Mouse (Mus musculus) gastrocnemius, postnatal 25 days (tissue): Measurements from ENCODE around the gene Timm13. TPM values are rescaled to one million over a fixed set of nuclear protein-coding genes. Genes with fewer than 3 reads are reported as not detected.
A peak's percentile ranks its signal among the peaks of the same experiment; 100 is the strongest.

Experiments used
- DNase-seq: peaks from one replicate; pipeline ENCODE4 v3.0.0; 2022
- long read RNA-seq, 2 experiments: library from polyadenylated mRNA; stranded (forward); transcript quantifications; one replicate each; pipeline ENCODE4 v2.0.0; 2021
- total RNA-seq, 2 experiments: library from RNA; stranded (reverse); gene quantifications; 1 replicate in 1 of 2; 2 replicates in 1 of 2; pipeline ENCODE4 v1.2.3; 2021

Timm13 gene
- 100 to 1,000 TPM; 114 to 125 TPM for total RNA-seq
- long read RNA-seq, experiment 1, transcript Timm13-201 (3 exons, 1,225 nt): major isoform, 431 of 509 reads
- long read RNA-seq, experiment 1, transcript Timm13-204 (3 exons, 542 nt): minor isoform, 18 of 509 reads
- long read RNA-seq, experiment 1, transcript Timm13-203 (3 exons, 471 nt): minor isoform, 5 of 509 reads
- long read RNA-seq, experiment 1, partial matches to known transcripts: 0 of 509 reads
- long read RNA-seq, experiment 1, other reads (novel, unspliced or antisense): 52 of 509 reads
- long read RNA-seq, experiment 2, transcript Timm13-201 (3 exons, 1,225 nt): major isoform, 248 of 283 reads
- long read RNA-seq, experiment 2, transcript Timm13-204 (3 exons, 542 nt): minor isoform, 16 of 283 reads
- long read RNA-seq, experiment 2, partial matches to known transcripts: 0 of 283 reads
- long read RNA-seq, experiment 2, other reads (novel, unspliced or antisense): 18 of 283 reads

DNA sequence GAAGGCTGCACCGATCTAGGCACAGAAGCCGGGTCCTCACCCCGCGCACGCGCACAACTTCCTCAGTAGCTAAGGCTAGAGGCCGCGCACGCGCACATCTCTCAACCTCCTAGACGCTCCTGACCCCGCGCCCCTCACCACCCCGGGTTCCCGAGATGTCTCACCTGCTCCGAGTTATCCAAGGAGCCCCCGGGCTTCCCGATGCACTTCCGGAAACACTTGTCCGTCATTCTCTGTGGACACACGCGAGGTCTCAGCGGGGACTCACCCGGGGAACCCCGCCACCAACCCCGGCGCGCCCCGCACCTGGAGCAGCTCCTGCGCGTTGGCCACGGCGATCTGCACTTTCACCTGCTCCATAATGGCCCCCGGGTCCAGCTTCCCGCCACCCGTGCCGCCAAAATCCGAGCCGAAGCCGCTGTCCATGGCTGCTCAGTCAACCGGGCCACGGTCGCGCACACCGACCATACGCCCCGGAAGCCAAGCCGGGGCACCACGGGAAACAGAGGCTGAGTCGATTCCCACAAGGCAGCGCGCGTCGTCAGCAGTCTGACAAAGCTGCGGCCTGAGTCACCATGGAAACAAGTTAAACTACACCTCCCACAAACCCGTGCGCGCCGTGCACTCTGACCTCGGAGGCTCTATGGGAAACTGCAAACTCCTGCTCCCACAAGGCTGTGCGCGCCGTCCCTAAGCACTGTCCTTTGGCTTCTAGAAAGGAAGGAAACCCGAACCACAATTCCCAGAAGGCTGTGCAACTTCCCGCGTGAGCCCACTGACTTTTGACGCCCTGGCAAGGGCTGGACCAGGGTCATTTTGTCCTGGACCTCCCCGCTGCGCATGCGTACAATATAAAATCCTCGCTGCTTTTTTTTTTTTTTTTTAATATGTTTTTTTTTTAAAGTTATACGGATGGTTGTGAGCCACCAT is at the start of gene Timm13:
Timm13 (minus strand) TSS at position 652 of the 930 bp plus-strand sequence.
- peak; percentile 99 for DNase-seq

GRCm38 (mm10) chr10:80950314-80950713 is 49.5 kb upstream of the Timm13 start:
- no peak for DNase-seq

DNA sequence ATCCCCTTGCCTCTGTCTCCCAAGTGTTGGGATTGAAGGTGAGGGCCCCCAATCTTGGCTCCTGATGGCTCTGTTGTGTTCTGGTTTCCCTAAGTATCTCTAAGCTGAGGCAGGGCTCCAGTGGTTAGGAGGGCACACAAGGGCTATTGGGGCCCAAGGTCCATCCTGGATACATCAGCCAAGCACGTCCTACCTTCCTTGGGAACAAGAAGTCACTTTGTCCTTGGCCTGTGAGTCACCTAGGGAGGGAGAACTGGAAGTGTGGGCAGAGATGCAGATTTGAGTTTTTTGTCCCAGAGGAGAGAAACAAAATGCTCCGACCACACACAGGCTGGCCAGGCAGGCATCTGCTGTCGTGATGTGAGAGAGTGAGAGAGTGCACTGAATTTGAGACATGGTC is 48.3 kb upstream of the Timm13 start:
- DNase-seq: no peak

- DNase-seq: no peak
These were observed 47.8 kb upstream of the Timm13 start for GRCm38 (mm10) chr10:80948570-80948969.

DNA sequence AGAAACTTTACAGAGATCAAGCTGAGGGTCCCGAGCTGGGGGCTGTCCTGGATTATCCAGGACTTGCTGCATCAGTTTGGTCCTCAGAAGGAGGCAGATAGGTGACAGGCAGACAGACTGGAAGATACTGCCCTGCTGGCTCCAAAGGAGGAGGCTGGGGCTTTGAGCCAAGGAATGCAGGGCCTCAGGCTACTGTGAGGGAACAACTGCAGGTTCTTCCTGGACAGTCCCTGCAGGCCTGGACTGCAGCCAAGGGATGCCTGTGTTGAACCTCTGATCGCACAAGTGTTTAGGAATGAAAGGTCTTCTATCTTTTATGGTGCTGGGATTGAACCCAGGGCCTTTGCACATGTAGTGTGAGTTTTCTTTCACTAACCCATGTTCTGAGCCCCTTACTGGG is 47.0 kb upstream of the Timm13 start:
- peak; percentile 53 for DNase-seq

- no peak for DNase-seq
These were observed 46.1 kb upstream of the Timm13 start for GRCm38 (mm10) chr10:80946684-80947437.

- DNase-seq: no peak
These were observed 43.5 kb upstream of the Timm13 start for GRCm38 (mm10) chr10:80944231-80944630.

GRCm38 (mm10) chr10:80943701-80944100 is 42.9 kb upstream of the Timm13 start:
- DNase-seq: no peak

- no peak for DNase-seq
These were observed 42.1 kb upstream of the Timm13 start for GRCm38 (mm10) chr10:80942919-80943318.

- DNase-seq: no peak
These were observed 40.2 kb upstream of the Timm13 start for GRCm38 (mm10) chr10:80940988-80941347.

DNA sequence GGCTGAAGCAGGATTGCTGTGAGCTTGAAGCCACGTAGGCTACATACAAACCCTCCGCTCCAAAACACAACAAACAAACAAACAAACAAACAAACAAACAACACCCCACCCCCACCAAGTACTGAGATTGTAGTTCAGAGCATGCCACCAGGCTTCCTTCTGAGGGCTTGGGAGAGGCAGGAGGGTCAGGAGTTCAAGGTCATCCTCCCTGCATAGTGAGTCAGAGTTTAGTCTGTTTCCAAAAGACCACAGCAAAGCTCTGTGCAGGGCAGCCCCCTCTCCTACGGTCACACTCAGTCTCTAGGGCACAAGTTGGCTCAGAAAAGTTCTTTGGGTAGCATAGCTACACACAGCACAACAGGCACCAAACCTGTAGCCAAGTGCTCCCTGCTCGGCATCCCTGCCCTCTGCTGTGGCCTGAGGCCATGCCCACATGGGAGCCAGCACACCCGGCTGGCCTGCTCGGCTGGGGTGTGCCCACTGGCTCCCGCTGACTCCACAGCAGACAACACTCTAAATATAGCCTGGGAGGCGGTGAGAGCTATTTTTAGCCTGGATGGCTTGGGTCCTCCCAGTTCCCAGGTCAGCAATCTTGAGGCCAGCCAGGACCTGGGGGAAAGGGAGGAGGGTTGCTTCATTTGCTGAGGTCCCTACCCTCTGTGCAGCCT is 39.7 kb upstream of the Timm13 start:
- DNase-seq: peak; percentile 92

DNA sequence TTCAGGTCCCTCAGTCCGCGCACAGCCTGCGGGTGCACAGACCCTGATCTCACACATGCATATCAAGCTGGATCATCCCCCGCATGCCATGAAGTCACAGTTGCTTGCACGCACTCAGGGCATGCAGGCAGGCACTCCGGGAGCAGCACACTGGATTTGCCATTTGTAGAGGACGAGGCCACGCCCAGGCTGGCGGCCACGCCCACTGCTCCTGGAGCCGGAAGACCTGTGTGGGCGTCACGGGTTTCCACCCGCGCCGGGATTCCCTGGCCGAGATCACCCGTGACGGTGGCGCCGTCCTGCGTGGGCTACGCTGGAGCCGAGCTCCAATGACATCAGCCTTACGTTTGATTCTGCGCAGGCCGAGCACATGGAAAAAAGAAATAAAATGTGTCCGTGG is 38.9 kb upstream of the Timm13 start:
- peak; percentile 82 for DNase-seq

- no peak for DNase-seq
These were observed 38.2 kb upstream of the Timm13 start for GRCm38 (mm10) chr10:80938831-80939550.

DNA sequence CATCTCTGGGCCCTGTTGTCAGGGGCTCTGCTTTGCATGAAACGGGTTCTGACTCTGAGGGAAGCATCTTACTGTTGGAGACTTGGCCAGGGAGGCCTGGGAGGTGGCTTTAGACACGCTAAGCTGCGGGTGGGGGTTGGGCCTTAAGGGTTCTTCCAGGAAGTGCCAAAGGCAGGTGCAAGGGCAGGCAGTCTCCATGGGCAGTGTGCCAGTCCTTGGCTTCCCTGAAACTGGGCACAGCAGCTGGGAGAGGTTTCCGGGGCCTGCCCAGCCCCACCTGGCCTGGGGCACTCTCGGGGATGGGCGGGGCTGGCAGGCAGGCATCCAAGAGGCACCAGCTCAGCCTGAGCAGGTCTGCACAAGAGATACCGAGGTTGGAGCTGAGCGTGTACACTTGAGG is 36.9 kb upstream of the Timm13 start:
- DNase-seq: peak; percentile 76

GRCm38 (mm10) chr10:80936810-80937164 is 36.0 kb upstream of the Timm13 start:
- DNase-seq: no peak

GRCm38 (mm10) chr10:80936135-80936809 is 35.5 kb upstream of the Timm13 start:
- DNase-seq: peak; percentile 73

- no peak for DNase-seq
These were observed 34.9 kb upstream of the Timm13 start for GRCm38 (mm10) chr10:80935698-80936097.

DNA sequence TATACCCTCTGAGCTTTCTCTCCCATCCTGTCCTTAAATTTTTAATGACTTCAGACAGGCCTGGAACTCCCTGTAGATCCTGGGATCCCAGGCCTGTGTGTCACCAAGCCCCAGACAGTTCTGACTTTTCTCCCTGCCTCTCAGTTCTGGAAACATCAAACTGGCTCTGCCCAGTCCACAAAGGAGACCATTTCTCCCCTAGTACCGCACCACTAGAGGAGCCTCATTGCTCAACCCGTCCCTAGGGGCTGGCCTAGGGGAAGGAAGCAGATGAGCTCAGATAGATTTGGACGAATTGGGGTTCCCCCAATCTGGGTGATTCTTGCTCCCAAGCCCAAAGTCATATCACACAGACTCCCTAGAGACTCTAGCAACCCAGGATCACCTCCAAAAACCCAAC is 34.5 kb upstream of the Timm13 start:
- no peak for DNase-seq

- no peak for DNase-seq
These were observed 33.6 kb upstream of the Timm13 start for GRCm38 (mm10) chr10:80934136-80934985.
